9 mouse cellular contexts compared by ENCODE assay signal in the genomic region with DNA sequence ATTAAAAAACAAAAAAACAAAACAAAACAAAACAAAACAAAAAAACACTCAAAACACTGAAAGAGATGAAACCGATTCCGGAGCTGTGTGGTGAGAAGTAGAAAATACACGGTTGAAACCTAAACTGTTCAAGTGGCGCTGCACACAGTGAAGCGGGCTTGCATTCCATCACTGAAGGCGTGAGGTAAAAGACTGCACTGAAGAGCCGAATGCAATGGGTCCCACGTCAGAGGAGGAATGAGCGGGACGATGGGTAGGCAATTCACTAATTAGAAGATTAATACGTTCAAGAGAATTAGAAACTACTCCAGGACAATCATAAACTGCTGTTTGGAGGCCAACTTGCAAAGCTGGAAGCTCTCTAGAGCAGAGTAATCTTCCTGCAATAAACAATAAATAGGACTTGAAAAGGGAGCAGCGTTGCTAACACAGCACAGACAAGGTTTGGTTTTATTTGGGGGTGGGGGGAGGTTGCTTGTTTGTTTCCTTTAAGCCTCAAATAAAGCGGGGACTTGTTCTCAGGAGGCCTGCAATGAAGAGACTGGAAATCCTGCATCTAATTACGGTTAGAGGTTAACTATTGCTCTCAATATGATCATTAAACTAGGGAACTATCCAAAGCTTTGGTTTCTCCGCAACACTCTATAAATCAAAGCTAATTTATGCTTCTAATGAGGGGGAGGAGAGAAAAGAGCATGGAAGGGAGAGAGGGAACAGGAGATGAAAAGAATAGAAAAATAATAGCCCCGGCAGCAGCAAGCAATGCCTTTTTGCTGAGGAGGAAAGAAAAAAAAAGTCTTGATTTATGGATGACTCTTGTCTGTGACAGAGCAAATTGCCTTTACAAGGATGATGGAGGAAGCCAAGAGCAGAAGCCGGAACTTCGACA.
DNase-seq lines count a peak whose midpoint lies in the region; ATAC-seq lines count a peak whose summit lies in the region.
"Had no signal": no experiment of that assay in that cellular context is flagged by ENCODE, and none has a peak within 500 bp of the region (broad histone marks: within the 10 kb centered on the region; RNA-seq: fewer than 3 reads in every experiment).

No protein-coding gene starts in this region.

- DNase-seq in heart, adult 11 months = peak; percentile 40
- DNase-seq in Muller cell, postnatal 12 days (ENCODE audit: inconsistent ontology term) = peak; percentile 30
- DNase-seq in forebrain, embryonic 14.5 days (ENCODE audit: low spot score) = peak; percentile 65
- no peak for DNase-seq in cerebellum, postnatal 14 days
- no peak for DNase-seq in cerebellum, adult 11-12 months

- H3K27me3 ChIP-seq in heart, embryonic 12.5 days (replicated peaks) = no peaks in the 10 kb centered on the region
- H3K27me3 ChIP-seq in forebrain, embryonic 14.5 days (replicated peaks; ENCODE audit: control insufficient read depth, insufficient read depth, low read length) = no peaks in the 10 kb centered on the region
- H3K27me3 ChIP-seq in limb, embryonic 13.5 days = no peaks in the 10 kb centered on the region
- H3K27me3 ChIP-seq: megakaryocyte, embryonic 14.5 days had no signal

- no peak for ATAC-seq in heart, embryonic 12.5 days (ENCODE audit: insufficient number of reproducible peaks, low FRiP score)
- ATAC-seq in forebrain, embryonic 14.5 days = peak; percentile 59
- ATAC-seq in limb, embryonic 13.5 days (ENCODE audit: low FRiP score, low read depth) = no peak
- no peak for ATAC-seq in erythroid progenitor cell, adult 5-6 weeks (replicated peaks; ENCODE audit: low FRiP score, poor library complexity, severe bottlenecking)

- WGBS in heart, embryonic 12.5 days = 67% methylated on average over 18 of the region's 18 CpGs
- WGBS in forebrain, embryonic 14.5 days = 5% methylated on average over 18 of the region's 18 CpGs
- WGBS in limb, embryonic 13.5 days = 9% methylated on average over 18 of the region's 18 CpGs

- H3K9me3 ChIP-seq in heart, embryonic 12.5 days (replicated peaks) = no peaks in the 10 kb centered on the region
- H3K9me3 ChIP-seq in forebrain, embryonic 14.5 days (replicated peaks; ENCODE audit: control insufficient read depth, low read length) = no peaks in the 10 kb centered on the region
- no peaks in the 10 kb centered on the region for H3K9me3 ChIP-seq in limb, embryonic 13.5 days

- no peak overlapping the region for H3K27ac ChIP-seq in heart, embryonic 12.5 days (ENCODE audit: poor library complexity, severe bottlenecking)
- H3K27ac ChIP-seq in forebrain, embryonic 14.5 days (ENCODE audit: low read depth, low read length) = peak overlapping the region; percentile 39; the same call in 1 of the 2 replicates
- H3K27ac ChIP-seq in limb, embryonic 13.5 days = no peak overlapping the region

- peaks cover 57% of the 10 kb centered on the region for H3K4me1 ChIP-seq in heart, embryonic 12.5 days (replicated peaks)
- peaks cover 38% of the 10 kb centered on the region for H3K4me1 ChIP-seq in forebrain, embryonic 14.5 days (ENCODE audit: control insufficient read depth, insufficient read depth, low read length)
- peaks cover 47% of the 10 kb centered on the region for H3K4me1 ChIP-seq in limb, embryonic 13.5 days
- H3K4me1 ChIP-seq: megakaryocyte, embryonic 14.5 days had no signal

- H3K36me3 ChIP-seq in heart, embryonic 12.5 days = peaks cover 6% of the 10 kb centered on the region; the same call in 1 of the 2 replicates
- no peaks in the 10 kb centered on the region for H3K36me3 ChIP-seq in forebrain, embryonic 14.5 days (ENCODE audit: control insufficient read depth, insufficient read depth, low read length)
- no peaks in the 10 kb centered on the region for H3K36me3 ChIP-seq in limb, embryonic 13.5 days

- no peak overlapping the region for H3K4me3 ChIP-seq in heart, embryonic 12.5 days
- no peak overlapping the region for H3K4me3 ChIP-seq in forebrain, embryonic 14.5 days (ENCODE audit: low read depth, low read length)
- H3K4me3 ChIP-seq in limb, embryonic 13.5 days = peak overlapping the region; percentile 25
- H3K4me3 ChIP-seq: megakaryocyte, embryonic 14.5 days had no signal

- H3K9ac ChIP-seq in heart, embryonic 12.5 days = no peak overlapping the region
- peak overlapping the region; percentile 5; the same call in 1 of the 2 replicates for H3K9ac ChIP-seq in forebrain, embryonic 14.5 days (ENCODE audit: low read length)
- H3K9ac ChIP-seq in limb, embryonic 13.5 days = peak overlapping the region; percentile 43; the same call in 1 of the 2 replicates

- H3K4me2 ChIP-seq in heart, embryonic 12.5 days = no peak overlapping the region
- H3K4me2 ChIP-seq in forebrain, embryonic 14.5 days (ENCODE audit: low read length) = peak overlapping the region; percentile 39
- H3K4me2 ChIP-seq in limb, embryonic 13.5 days (replicated peaks) = peak overlapping the region; percentile 59

Comparison
In these comparisons a context has a peak if more than half of its experiments do, and no peak if none do; other contexts are left out.
1. DNase-seq: peak in heart, adult 11 months (single experiment), Muller cell, postnatal 12 days (single experiment) and forebrain, embryonic 14.5 days (single experiment); none in cerebellum, postnatal 14 days (0 of 2) and cerebellum, adult 11-12 months (single experiment).